Mouse (Mus musculus): ENCODE data around the gene Fxyd5.
A peak's percentile ranks its signal among the peaks of the same experiment; 100 is the strongest.

Fxyd5 gene

DNA sequence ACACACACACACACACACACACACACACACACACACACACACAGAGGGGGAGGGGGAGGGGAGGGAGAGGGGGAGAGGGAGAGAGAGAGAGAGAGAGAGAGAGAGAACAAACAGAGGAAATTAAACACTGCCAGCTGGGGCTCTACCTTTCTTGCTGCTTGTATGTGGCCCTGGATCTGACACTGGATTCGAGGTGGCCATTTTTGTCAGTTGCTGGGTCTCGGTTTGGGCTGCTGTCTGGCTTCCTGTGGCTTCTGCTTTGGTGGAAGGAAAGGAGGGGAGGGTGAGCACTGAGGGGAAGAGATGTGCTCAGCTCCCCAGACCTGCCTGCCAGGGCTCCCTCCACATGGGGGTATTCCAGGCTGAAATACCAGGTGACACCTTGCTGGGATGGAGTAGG, 4.6 kb downstream of the Fxyd5 start:
- no peak for DNase-seq

DNA sequence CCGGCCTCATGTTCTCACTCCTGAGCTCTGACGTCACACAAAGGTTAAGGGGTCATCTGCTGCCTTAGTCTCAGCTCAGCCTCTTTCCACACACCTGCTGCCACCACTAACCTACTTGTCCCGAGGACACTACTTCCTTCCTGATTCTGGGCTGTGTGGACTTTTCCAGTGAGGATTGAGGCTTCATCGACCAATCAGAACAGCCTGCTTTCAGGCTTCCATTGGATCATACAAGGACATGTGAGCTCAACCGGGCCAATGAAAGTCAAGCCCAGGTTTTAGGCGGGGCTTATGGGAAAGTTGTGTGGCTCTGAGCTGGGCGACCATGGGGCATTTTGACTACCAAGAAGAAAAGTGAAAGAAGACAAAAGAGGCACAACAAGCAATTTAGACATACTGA, 5.4 kb downstream of the Fxyd5 start:
- DNase-seq = no peak

DNA sequence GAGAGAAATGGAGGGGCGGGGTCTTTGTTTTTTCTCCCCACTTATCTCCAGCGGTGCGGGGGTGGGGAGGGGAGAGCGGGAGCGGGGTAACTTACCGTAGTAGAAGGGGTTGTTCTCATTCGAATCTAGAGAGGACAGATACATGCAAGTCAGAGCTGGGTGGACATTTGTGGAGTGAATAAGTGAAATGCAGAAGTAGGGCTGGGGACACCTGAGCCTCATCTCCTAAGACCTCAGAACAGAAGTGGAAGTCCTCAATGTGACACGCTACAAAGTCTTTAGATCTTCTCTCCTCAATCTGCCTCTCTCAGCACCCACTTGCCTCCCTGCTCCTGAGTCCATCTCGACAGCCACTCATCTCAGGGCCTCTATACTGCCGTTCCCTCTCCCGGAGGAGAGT, 7.0 kb downstream of the Fxyd5 start:
- no peak for DNase-seq

DNA sequence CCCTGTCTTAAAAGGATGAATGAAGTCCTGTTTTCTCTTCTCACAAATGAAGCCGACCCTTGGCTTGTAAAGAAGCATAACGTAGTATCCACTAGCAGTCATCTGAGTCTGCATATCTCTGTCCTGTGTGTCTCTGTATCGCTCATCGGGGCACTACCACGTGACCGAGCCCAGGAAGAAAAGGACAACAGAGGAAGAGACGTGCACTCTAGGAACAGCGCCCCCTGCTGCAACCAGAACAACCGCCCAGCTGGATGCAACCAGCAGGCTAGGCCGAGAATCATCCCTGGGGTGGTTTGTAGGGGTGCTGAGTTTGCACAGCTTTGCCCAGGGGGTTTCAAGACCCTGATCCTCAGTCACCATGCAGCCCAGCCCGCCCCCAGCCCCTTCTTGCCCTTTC, 7.5 kb downstream of the Fxyd5 start:
- no peak for DNase-seq

DNA sequence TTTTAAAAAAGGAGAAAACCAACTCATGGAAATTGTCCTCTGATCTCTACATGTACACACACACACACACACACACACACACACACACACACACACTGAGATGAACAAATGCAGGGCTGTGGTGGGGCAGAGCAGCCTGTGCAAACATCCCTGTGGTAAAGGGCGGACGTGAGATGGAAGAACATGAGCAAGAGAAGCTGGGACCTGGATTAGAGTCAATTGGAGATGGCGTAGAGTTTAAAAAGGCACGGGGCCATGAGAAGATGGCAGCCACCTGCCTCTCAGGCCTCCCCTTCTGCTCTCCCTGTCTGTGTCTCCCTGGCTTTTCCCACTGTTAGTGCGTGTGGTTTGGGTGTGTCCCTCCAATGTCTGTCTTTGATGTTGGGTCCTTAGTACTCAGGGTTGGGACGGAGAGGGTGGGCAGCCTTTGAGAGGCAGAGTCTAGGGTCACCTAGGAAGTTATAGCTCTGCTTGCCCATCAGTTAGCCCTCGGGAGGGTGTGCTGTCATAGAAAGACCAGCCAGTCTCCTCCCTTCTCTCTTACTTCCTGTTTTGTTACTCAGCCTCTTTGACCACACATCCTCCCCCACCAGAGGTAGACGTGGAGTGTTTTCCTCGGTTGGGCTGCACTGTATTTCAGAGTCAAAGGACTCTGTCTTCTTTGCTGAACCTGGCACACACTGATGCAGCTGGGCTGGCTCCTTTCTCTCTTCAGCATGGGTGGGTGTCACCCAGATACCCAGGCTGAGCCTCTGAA, 8.7 kb downstream of the Fxyd5 start:
- DNase-seq = peak; percentile 23

DNA sequence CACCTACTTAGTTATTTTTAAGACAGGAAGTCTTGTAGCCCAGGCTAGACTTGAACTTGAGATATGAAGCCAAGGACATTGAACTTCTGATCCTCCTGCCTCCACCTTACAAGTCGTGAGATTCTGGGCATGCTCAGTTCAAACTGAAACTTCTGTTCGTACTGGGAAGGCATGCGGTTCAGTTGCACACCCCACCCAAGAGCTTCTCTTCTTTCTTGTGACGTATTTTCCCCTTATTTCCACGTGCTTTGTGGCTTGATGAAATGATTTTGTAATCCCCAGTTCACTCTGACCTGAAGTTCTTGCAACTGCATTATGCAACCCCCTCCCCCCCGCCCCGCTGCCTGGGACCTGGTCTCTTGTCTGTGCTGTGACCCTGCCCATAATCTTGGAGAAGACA, 10.6 kb downstream of the Fxyd5 start:
- DNase-seq = no peak

DNA sequence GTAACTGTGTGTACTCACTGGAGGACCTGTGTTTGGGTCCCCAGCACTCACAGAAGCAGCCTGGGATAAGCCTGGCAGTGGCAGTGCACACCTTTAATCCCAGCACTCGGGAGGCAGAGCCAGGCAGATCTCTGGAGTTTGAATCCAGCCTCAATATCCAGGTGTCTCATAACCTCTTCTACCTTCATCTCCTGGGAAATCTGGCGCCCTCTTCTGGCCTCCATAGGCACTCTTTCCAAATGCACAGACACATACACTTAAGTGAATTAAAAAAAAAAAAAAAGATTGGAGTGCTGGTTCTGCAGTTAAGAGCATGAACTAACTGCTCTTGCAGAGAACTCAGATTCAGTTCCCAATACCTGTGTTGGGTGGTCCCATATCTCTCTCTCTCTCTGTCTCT, 11.6 kb downstream of the Fxyd5 start:
- no peak for DNase-seq

DNA sequence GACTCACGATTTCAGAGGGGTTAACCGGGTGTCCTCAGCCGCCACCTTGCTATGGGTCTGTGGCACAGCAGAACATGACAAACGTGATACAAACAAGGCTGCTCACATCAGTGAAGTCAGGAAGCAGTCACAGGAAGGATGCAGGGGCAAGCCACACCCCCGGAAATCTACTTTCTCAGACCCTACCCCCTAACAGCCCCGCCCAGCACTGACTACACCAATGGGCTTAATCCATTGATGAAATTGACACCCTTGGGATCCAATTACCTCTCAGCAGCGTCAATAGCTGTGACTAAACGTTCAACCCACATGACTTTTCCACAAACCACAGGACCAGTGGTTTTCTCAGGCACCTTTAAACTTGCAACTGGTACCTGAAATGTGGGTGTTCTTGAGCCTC, 13.7 kb downstream of the Fxyd5 start:
- DNase-seq = no peak

DNA sequence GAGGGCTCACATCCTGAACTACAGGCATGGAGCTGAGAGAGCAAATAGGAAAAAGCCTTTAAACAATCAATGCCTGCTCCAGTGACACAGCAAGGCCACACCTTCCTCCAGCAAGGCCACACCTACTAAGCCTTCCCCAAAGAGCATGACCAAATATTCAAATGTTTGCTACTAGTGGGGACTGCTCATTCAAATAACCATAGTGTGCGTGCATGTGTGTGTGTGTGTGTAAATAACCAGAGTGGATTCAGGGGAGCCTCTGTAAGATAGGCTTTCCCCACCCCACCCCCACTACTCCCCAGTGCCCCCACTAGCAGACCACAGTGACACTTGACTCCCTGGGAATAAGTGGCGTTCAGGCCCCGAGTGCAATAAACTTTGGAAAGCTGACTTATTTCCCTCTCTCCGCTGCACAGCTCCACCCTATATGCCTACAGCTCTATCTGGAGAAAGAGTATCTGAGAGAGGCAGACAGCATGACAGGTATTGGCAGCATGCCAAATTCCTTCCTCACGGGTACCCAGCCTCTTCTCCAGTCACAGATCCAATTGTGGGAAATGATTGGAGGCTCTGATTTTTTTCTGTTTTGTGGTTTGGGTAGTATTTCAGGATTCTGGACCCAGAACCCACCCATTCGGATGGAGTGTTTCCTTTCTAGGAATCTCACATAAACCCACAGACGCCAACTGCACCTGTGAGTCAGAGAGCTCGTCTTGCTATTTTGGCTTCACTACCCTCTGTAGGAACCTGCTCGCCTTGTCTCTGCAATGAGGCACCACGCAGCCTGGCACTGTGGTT, 25.0 kb downstream of the Fxyd5 start:
- DNase-seq = peak; percentile 25

DNA sequence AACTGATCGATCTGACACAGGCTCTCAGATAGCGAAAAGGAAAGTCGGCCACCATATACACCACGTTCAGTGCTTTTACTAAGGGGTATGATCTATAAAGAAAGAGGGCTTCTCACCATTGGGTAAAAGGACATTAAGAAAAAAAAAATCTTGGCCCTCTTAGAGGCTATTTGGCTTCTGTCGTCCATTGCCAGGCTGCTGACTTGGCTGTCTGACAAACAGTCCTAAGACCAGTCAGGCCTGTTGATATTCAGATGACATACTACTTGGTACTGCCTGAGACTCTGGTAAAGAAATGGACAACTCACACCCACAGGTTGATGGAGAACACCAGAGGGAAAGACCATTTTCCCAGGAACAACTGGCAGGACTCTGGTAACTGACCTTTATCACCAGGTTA, 29.3 kb downstream of the Fxyd5 start:
- DNase-seq = no peak

DNA sequence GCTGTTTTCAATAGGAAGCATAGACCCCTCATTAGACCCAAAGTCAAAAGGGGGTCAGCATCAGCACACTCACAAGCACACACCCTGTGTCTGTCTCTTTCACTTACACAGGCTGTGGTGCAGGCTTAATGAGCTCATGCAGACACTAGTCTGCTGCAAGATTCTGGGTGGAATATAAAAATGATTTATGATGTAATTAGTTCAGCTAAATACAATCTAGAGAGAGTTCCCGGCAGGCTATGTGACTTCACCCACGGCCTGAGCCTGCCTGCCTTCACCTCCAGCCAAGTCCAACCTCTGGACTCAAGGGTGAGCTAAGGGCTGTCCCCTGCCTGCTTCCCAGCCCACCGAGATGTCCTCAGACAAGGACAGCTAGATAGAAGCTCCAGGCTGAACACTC, 33.4 kb downstream of the Fxyd5 start:
- DNase-seq = peak; percentile 17

DNA sequence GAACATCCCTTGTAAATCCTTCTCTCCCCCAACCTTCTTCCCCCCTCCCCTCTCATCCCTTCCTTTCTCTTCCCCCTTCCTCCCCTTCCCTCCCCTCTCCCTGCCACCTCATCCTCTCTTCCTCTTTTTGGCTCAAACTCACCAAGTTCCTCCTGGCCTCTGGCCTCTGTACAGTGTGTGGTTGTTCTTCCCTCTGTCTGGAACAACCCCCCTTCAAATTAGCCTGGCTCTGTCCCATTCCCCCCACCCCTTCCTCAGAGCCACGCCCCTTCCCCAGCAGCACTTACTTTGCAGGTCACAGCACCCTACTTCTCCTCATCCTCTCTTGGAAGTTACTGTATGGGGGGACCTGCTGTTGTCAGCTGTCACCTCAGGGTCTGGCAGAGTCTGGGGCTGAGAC, 34.1 kb downstream of the Fxyd5 start:
- DNase-seq = no peak

DNA sequence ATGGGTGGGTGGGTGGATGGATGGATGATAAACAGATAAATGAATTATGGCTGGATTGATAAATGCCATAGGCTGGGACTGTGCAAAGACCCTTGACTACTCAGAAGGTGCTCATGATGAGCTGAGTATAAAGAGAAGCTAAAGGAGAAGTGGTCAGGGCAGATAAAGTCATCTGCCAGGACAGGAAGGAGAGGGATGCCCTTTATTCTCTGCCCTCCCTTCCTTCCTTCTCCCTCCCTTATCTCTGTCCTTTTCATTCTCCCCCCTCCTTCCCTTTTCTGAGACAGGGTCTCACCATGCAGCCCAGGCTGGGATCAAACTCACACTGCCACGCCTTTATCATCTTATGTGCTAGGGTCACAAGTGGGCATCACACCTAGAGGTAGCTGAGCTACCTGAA, 34.5 kb downstream of the Fxyd5 start:
- no peak for DNase-seq

DNA sequence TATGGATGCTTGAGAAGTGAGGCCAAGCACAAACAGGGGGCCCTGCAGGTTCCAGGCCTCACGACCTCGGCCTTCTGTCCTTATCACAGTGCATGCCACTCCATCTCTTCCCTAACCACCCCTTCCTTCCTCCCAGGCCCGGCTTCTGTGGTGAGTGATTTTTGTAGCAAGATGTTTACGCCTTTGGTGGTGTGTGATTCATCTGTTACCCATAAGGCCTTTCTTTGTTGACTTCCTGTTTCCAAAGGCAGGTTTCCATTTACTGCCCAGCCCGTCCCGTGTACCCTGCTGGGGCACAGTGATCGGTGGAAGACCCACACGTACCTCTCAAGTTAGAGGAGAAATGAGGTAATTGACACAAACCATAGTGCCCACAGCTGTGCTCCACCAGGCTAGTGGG, 39.6 kb downstream of the Fxyd5 start:
- peak; percentile 49 for DNase-seq

DNA sequence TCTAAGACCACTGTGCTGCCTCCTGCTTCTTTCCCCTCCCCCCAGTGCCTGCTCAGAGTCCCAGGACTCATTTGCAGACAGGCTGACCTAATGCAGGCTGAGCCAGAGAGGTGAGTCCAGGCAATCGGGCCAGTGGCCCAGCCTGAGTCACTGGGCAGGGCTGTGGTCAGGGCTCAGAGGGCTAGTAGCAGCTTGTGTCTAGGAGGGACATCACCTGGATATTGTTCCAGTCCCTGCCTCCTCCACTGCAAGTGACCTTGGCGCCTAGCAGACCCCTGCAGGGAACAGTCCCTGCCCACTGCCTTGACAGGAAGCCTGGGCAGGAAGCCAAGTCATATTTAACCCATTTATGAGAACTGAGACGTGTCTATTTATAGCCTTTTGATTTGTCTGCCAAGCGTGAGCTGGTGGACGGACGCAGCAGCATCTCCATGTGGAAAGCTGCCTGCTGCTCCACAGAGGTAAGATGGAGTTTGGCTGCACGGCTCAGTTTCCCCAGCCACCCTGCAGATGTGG, 41.7 kb downstream of the Fxyd5 start:
- peak; percentile 78 for DNase-seq

DNA sequence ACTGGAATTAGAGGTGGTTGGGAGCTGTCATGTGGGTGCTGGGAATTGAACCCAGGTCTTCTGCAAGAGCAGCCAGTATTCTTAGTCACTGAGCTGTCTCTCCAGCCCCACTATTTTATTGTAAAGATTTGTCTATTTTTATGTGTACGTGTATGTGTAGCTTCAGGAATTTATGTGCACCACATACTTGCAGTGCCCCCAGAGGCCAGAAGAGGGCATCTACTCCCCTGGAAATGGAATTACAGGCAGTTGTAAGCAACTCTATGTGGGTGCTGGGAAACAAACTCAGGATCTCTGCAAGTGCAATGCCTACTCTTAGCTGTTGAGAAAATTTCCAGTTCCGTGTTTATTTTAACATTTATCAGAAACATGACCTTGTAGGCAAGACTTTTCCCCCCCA, 45.8 kb downstream of the Fxyd5 start:
- DNase-seq = no peak

DNA sequence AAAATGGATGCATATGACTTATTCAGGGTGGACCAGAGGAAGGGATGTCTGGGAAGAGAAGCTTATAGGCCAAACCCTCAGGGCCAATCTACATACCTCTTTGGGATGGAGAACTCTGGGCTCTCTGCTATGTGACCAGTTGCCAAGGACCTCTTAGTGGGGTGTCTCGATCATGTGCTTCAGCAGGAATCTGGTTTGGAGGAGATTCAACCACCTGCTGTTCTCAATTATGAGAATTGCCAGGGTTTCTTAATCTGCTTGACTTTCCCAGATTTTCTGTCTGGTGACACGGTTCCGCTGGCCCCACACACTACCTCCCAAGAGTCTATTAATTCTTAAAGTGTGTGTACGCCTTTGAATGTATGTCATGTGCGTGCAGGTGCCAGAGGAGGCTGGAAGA, 48.3 kb downstream of the Fxyd5 start:
- DNase-seq = no peak

DNA sequence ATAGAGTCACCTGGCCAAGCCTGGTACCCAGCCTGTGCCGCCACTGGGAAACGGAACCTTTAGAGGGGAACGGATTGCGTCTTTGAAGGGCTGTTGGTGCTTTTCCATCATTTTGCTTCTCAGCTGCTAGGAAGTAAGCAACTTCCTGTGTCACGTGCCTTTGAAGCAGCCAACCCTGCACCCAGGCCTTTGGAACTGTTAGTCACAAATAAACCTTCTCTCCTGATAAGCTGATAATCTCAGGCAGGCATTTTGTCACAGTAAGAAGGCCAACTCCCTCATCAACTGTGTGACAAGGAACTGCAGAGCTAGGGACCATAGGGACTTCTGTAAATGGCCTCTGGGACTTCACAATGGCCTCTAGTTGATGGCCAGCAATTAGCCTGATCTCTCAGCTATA, 50.1 kb downstream of the Fxyd5 start:
- no peak for DNase-seq

DNA sequence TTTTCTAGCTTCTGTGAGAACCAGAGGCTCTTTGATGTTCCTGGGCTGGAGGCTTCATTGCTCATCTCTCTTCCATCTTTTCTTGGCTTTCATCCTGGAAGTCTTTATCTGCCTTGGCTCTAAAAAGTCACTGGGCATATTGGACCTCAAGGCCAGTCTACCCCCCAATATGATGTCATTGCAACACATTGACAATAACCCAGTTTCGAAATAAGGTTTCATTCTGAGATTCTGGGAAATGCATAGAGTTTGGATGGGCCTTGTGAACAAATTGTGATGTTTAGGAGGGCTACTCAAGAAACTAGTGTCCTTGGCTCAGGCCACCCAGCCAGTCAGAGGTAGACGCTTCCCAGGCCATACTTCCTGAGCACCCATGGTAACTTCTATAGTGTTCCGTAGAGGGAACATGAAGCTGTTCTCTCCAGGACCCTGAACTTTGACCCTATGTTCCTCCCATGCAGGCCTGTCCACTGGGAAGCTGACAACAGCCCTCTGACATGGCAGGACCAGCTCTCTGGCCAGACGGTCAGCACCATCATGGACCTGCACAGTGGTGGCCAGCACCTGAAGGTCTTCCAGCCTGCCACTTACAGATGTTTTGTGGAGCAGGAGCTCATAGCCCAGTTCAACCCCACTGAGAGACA, 53.6 kb downstream of the Fxyd5 start:
- DNase-seq = no peak

DNA sequence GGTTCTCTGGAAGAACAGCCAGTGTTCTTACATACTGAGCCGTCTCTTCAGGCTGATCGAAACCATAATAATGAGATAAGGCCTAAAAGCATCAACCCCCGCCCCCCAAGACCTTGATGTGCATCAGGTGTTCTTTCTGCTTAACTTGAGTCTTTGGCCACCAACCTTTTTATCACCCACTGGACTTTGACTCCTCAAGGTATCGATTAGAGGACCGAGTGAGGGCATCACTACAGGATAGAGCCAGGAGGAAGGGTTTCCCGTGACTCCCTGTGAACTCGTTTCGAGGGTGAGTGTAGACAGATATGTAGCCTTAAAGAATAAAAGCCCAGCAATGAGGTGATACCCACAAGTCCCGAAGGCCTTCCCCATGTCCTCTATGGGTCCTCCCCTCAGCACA, 56.9 kb downstream of the Fxyd5 start:
- no peak for DNase-seq

Data from kidney, adult 9 months (tissue).